Mouse (Mus musculus) testis, adult 2 months (tissue): ENCODE measurements around the gene Agl. TPM values are rescaled to one million over a fixed set of nuclear protein-coding genes. Genes with fewer than 3 reads are reported as not detected.
A peak's percentile ranks its signal among the peaks of the same experiment; 100 is the strongest.

Experiments used
- H3K27ac ChIP-seq: fragments of 200-500 bp; 2 replicates; pipeline ENCODE4 v1.5.1; 2012; ENCODE audit warnings: low read depth, low read length; ENCODE audit not compliant: control insufficient read depth, insufficient read depth
- H3K27me3 ChIP-seq: fragments of 200-500 bp; 2 replicates; pipeline ENCODE4 v1.6.1; 2012; ENCODE audit warnings: mild to moderate bottlenecking, low read length, moderate library complexity; ENCODE audit not compliant: control insufficient read depth, insufficient read depth
- H3K36me3 ChIP-seq: fragments of 200-500 bp; 2 replicates; pipeline ENCODE4 v1.6.1; 2012; ENCODE audit warnings: mild to moderate bottlenecking, low read length; ENCODE audit not compliant: control insufficient read depth, insufficient read depth
- H3K4me1 ChIP-seq: fragments of 200-500 bp; 2 replicates; pipeline ENCODE4 v1.6.1; 2012; ENCODE audit warnings: low read length; ENCODE audit not compliant: control insufficient read depth, insufficient read depth
- H3K4me3 ChIP-seq: fragments of 200-500 bp; 2 replicates; pipeline ENCODE4 v1.5.1; 2012; ENCODE audit warnings: low read depth, mild to moderate bottlenecking, low read length, moderate library complexity, mixed read lengths; ENCODE audit not compliant: control insufficient read depth
- CTCF ChIP-seq: fragments of 200-500 bp; IDR thresholded peaks from 2 replicates; pipeline ENCODE4 v1.5.1; 2012; ENCODE audit warnings: low read depth, mild to moderate bottlenecking, inconsistent platforms, low read length, moderate library complexity; ENCODE audit not compliant: control insufficient read depth, insufficient read depth, insufficient replicate concordance
- POLR2A ChIP-seq: fragments of 200-500 bp; IDR thresholded peaks from 2 replicates; pipeline ENCODE4 v1.6.1; 2012; ENCODE audit warnings: low read depth, mild to moderate bottlenecking, inconsistent platforms, low read length, moderate library complexity; ENCODE audit not compliant: control insufficient read depth
- polyA plus RNA-seq: library from polyadenylated mRNA; depleted of rRNA; stranded (reverse); fragments of >200 nt; gene quantifications from 2 replicates; pipeline ENCODE4 v1.2.3, GENCODE M21; 2012

Gene Agl
- polyA plus RNA-seq, 1 experiment, result 3.2 TPM

- Histone ChIP-seq H3K4me1 (no peaks in the 10 kb centered on the region), H3K36me3 (no peaks in the 10 kb centered on the region), H3K4me3 (no peak overlapping the region), H3K27ac (no peak overlapping the region), H3K27me3 (no peaks in the 10 kb centered on the region)
- TF ChIP-seq POLR2A, result no peak
- TF ChIP-seq CTCF, result no peak
Measured at GRCm38 (mm10) chr3:116844880-116845579, 37.1 kb upstream of the Agl start.

- Histone ChIP-seq H3K27me3 (no peaks in the 10 kb centered on the region), H3K27ac (no peak overlapping the region), H3K4me3 (no peak overlapping the region), H3K4me1 (peaks cover 2% of the 10 kb centered on the region; the same call in 1 of the 2 replicates), H3K36me3 (no peaks in the 10 kb centered on the region)
- TF ChIP-seq POLR2A (no peak), CTCF (no peak)
Measured at GRCm38 (mm10) chr3:116841311-116841710, 33.3 kb upstream of the Agl start.

- Histone ChIP-seq H3K4me3 (no peak overlapping the region), H3K4me1 (peaks cover 2% of the 10 kb centered on the region; the same call in 1 of the 2 replicates), H3K36me3 (no peaks in the 10 kb centered on the region), H3K27me3 (no peaks in the 10 kb centered on the region), H3K27ac (no peak overlapping the region)
- TF ChIP-seq POLR2A (no peak), CTCF (no peak)
Measured at GRCm38 (mm10) chr3:116836681-116837475, 28.9 kb upstream of the Agl start.

- H3K27ac ChIP-seq, result no peak overlapping the region
- peak; percentile 59; the same call in 1 of the 2 replicates for TF ChIP-seq CTCF
- no peak for TF ChIP-seq POLR2A
Measured at GRCm38 (mm10) chr3:116835770-116836680, 28.1 kb upstream of the Agl start.

GRCm38 (mm10) chr3:116835350-116835749, 27.4 kb upstream of the Agl start:
- TF ChIP-seq CTCF (no peak), POLR2A (no peak)
- no peak overlapping the region for H3K4me3 ChIP-seq
- no peaks in the 10 kb centered on the region for H3K27me3 ChIP-seq
- no peak overlapping the region for H3K27ac ChIP-seq
- peaks cover 2% of the 10 kb centered on the region; the same call in 1 of the 2 replicates for H3K4me1 ChIP-seq
- H3K36me3 ChIP-seq, result no peaks in the 10 kb centered on the region

More at GRCm38 (mm10) chr3:116835770-116836680, 28.1 kb upstream of the Agl start:
- peak overlapping the region; percentile 35 for H3K4me3 ChIP-seq
- no peaks in the 10 kb centered on the region for H3K27me3 ChIP-seq
- no peaks in the 10 kb centered on the region for H3K36me3 ChIP-seq
- peaks cover 2% of the 10 kb centered on the region; the same call in 1 of the 2 replicates for H3K4me1 ChIP-seq

- no peaks in the 10 kb centered on the region for H3K27me3 ChIP-seq
- H3K27ac ChIP-seq, result no peak overlapping the region
- no peak overlapping the region for H3K4me3 ChIP-seq
- TF ChIP-seq POLR2A (no peak), CTCF (no peak)
- H3K4me1 ChIP-seq, result peaks cover 2% of the 10 kb centered on the region; the same call in 1 of the 2 replicates
- H3K36me3 ChIP-seq, result no peaks in the 10 kb centered on the region
Measured at GRCm38 (mm10) chr3:116834241-116834640, 26.3 kb upstream of the Agl start.

GRCm38 (mm10) chr3:116833491-116833890, 25.5 kb upstream of the Agl start:
- Histone ChIP-seq H3K4me1 (peaks cover 2% of the 10 kb centered on the region; the same call in 1 of the 2 replicates), H3K36me3 (no peaks in the 10 kb centered on the region), H3K27ac (no peak overlapping the region), H3K4me3 (no peak overlapping the region), H3K27me3 (no peaks in the 10 kb centered on the region)
- no peak for TF ChIP-seq CTCF
- no peak for TF ChIP-seq POLR2A
